Mouse (Mus musculus): ENCODE measurements at regions not wholly inside any gene's neighbourhood (a gene's known extent, or its start where the extent isn't known, plus 50 kb on each side); places are given as distances from the start of the nearest gene placed in this dataset.

- TF ChIP-seq POLR2A (IDR thresholded peaks at IDR 0.05; ENCODE audit: extremely low read depth, insufficient read depth, low read length) (no peak), CTCF (IDR thresholded peaks at IDR 0.05; ENCODE audit: low read depth, low read length) (no peak)
These were observed 192.1 kb downstream of the Glrx3 start for GRCm38 (mm10) chr7:137629540-137629939.
